Mouse (Mus musculus): ENCODE measurements around the gene Arhgef28. TPM values are rescaled to one million over a fixed set of nuclear protein-coding genes. Genes with fewer than 3 reads are reported as not detected.

The Arhgef28 gene
- polyA plus RNA-seq, 1 experiment from 2014 or later: 10.2 TPM

DNA sequence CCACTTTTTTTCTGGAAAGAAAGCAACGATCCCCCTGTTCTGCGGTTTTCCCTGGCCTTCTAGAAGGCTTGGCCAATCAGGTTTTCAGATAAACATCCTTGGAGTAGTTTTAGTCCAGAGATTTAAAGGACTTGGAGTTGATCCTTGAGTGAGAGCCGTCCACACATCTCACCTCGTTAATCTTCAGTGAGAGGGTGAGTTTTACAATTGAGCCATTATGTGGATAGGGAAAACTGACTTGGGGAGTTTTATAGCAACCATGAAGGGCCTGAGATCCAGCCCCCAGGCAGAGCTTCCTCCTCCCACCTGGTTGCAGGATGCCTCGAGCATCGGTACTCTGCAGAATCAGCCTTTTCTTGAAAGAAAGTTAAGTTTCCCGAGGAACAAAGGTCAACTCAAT lies 318.7 kb downstream of the Arhgef28 start:
- DNase-seq (ENCODE audit: low spot score): no peak
- no peaks in the 10 kb centered on the region for H3K36me3 ChIP-seq
- no peaks in the 10 kb centered on the region for H3K27me3 ChIP-seq (ENCODE audit: insufficient read depth, poor library complexity, severe bottlenecking)
- WGBS: 52% methylated on average over 7 of the region's 7 CpGs
- H3K4me3 ChIP-seq: no peak overlapping the region
- H3K27ac ChIP-seq: no peak overlapping the region
- peaks cover 14% of the 10 kb centered on the region; the same call in 1 of the 2 replicates for H3K4me1 ChIP-seq
- H3K9me3 ChIP-seq: no peaks in the 10 kb centered on the region

DNA sequence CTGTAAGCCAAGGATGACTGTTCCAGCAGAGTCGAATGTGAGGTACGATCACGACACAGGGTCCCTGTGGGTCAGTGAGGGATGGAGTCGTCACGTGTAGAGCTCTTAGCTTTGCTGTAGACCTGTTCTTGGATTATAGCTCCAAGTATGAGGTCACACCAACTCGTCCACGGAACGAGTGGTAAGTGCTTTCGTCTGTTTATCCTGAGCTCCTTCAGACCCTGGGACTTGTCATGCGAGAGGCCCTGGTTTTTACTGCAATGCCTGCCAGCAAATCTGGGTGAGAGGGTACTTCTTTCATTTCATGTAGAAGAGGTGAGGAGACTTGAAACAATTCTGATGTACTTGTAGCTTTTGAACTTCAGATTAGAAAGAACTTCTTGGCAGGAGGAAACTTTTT lies 322.6 kb downstream of the Arhgef28 start:
- whole genome bisulfite sequencing: 68% methylated on average over 10 of the region's 10 CpGs
- Histone ChIP-seq H3K4me1 (peaks cover 14% of the 10 kb centered on the region; the same call in 1 of the 2 replicates), H3K27ac (no peak overlapping the region), H3K4me3 (no peak overlapping the region), H3K27me3 (ENCODE audit: insufficient read depth, poor library complexity, severe bottlenecking) (no peaks in the 10 kb centered on the region), H3K36me3 (no peaks in the 10 kb centered on the region), H3K9me3 (no peaks in the 10 kb centered on the region)
- no peak for DNase-seq (ENCODE audit: low spot score)

DNA sequence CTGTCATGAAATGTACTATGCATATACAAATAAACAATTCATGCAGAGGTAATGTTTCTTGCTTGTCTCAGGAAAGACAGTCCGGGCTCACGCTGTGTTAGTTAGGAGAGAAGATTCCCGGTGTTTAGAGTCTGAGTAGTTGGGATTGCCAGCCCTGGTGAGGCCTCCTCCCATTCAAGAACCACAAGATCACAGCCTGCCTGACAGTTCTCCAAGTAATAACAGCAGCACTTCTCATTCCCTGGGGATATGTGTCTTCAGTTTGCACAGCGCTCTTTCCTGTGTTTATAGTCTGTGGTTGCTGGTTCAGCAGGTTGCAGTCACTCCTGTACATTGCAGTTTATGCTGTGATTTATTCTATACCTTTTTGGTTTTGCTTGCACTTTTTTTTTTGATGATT lies 329.8 kb downstream of the Arhgef28 start:
- 74% methylated on average over 4 of the region's 4 CpGs for WGBS
- peaks cover 11% of the 10 kb centered on the region for H3K4me1 ChIP-seq
- H3K27ac ChIP-seq: no peak overlapping the region
- DNase-seq (ENCODE audit: low spot score): no peak
- H3K27me3 ChIP-seq (ENCODE audit: insufficient read depth, poor library complexity, severe bottlenecking): no peaks in the 10 kb centered on the region
- H3K9me3 ChIP-seq: no peaks in the 10 kb centered on the region
- no peak overlapping the region for H3K4me3 ChIP-seq
- H3K36me3 ChIP-seq: no peaks in the 10 kb centered on the region

DNA sequence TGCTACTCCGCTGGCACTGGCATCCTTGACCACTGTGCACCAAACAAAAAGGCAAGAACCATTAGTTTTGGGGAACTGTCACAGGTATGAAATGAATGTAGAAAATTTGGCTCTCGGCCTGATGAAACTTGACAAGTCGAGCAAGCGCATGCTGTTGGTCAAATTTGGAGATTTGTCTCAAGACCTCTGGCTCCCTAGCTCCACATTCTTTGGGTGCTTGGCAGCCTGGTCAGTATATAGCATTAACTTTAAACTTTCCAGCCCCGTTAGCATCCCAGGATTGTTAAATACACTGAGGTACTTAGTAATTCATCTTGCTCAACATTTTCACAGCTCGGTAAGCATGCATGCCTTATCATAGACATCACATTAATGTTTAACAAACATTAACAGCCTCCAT lies 330.2 kb downstream of the Arhgef28 start:
- H3K9me3 ChIP-seq: no peaks in the 10 kb centered on the region
- WGBS: 79% methylated on average over 6 of the region's 6 CpGs
- no peaks in the 10 kb centered on the region for H3K36me3 ChIP-seq
- H3K27me3 ChIP-seq (ENCODE audit: insufficient read depth, poor library complexity, severe bottlenecking): no peaks in the 10 kb centered on the region
- no peak overlapping the region for H3K27ac ChIP-seq
- H3K4me3 ChIP-seq: no peak overlapping the region
- peaks cover 11% of the 10 kb centered on the region for H3K4me1 ChIP-seq
- DNase-seq (ENCODE audit: low spot score): no peak

DNA sequence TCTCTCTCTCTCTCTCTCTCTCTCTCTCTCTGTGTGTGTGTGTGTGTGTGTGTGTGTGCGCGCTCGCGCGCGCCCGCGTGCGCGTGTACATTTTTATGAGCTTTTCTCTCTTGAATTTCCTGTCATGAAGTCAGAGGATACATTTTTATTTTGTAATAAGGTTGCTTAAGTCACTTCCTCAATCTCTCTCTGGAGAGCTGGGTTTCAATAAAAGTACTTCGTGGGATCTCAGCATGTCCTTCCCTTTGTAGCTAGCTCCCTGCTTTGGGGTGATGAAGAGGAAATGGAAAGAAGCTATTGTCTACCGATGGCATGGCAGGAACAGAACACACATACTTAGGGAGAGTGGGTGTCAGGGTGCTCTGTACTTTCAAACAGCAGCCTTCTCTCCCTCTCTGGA lies 336.8 kb downstream of the Arhgef28 start:
- H3K4me3 ChIP-seq: no peak overlapping the region
- peaks cover 8% of the 10 kb centered on the region for H3K4me1 ChIP-seq
- no peaks in the 10 kb centered on the region for H3K36me3 ChIP-seq
- no peak overlapping the region for H3K27ac ChIP-seq
- H3K9me3 ChIP-seq: no peaks in the 10 kb centered on the region
- DNase-seq (ENCODE audit: low spot score): no peak
- no peaks in the 10 kb centered on the region for H3K27me3 ChIP-seq (ENCODE audit: insufficient read depth, poor library complexity, severe bottlenecking)
- 87% methylated on average over 12 of the region's 12 CpGs for WGBS

DNA sequence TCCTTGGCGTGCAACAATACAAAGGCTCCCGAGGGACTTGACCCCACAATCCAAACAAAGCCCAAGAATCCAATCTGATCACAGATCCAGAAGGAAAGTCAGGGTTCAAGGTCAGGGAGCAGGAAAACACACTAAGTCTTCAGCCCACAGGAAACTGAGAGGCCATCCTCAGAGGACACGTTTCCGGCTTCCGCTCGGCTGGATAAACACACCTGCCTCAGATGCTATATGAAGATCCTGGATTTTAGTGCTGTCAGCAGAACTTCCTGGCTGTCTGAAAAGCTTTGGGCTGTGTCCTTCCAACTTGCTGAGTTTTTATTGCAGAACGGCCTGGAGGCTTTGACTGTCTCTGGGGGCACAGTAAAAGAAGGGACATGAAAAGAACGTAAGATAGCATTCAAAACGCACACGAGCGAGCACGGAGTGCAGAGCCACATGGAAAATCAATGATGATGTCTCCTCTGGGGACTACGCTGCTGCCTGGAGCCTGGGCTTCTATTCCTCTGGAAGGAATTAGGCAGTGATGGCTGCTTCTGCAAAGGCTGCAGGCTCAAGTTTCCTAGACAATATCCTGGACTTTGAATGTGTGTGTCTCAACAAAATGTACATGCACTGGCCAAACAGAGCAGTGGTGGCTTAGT lies 338.8 kb downstream of the Arhgef28 start:
- Histone ChIP-seq H3K4me1 (peaks cover 8% of the 10 kb centered on the region; the same call in 1 of the 2 replicates), H3K27me3 (ENCODE audit: insufficient read depth, poor library complexity, severe bottlenecking) (no peaks in the 10 kb centered on the region), H3K9me3 (no peaks in the 10 kb centered on the region), H3K27ac (0 out of 2 replicates have a peak overlapping the region, but pooled peaks have one; percentile 17), H3K36me3 (no peaks in the 10 kb centered on the region), H3K4me3 (no peak overlapping the region)
- WGBS: 62% methylated on average over 13 of the region's 13 CpGs
- no peak for DNase-seq (ENCODE audit: low spot score)

DNA sequence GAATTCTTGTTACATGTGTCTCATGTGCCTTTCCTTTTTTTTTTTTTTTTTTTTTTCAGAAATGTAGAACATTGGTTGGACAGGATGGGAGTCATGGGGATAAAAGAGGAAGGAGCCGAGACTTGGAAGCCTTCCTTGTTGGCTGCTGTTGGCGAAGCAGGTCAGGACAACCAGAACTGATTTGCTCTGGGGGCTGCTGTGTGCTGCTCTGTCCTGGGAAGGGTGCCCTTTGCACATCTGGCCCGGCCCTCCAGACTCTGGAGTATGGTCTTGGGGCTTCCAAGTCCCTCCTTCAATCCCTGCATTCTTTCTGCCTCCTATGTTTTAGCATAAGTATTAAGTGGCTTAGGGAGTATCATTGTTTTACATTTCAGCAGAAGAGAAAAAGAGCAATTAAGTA lies 347.2 kb downstream of the Arhgef28 start:
- H3K4me3 ChIP-seq: no peak overlapping the region
- no peak overlapping the region for H3K27ac ChIP-seq
- WGBS: 81% methylated on average over 3 of the region's 3 CpGs
- H3K4me1 ChIP-seq: peaks cover 18% of the 10 kb centered on the region
- no peaks in the 10 kb centered on the region for H3K27me3 ChIP-seq (ENCODE audit: insufficient read depth, poor library complexity, severe bottlenecking)
- no peaks in the 10 kb centered on the region for H3K9me3 ChIP-seq
- DNase-seq (ENCODE audit: low spot score): no peak
- no peaks in the 10 kb centered on the region for H3K36me3 ChIP-seq

DNA sequence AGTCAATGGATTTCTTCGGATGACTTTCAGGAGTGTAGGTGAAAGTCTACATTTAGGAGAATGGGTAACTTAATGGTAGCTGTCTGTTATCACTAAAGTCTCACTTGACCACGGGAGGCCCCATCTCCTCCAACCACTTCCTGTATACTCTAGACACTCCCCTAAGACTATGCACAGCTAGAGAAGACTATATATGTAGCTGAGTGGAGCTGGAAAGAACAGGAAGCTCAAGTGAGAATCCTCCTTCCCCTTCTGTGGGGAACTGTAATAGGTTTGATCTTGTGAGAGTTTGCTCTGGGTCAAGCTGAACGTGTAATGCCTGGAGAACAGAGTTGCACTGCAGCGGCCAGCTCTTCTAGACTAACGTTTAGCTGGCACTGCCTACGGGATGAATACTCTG lies 348.4 kb downstream of the Arhgef28 start:
- Histone ChIP-seq H3K36me3 (no peaks in the 10 kb centered on the region), H3K27ac (no peak overlapping the region), H3K9me3 (no peaks in the 10 kb centered on the region), H3K4me1 (peaks cover 25% of the 10 kb centered on the region), H3K4me3 (no peak overlapping the region), H3K27me3 (ENCODE audit: insufficient read depth, poor library complexity, severe bottlenecking) (no peaks in the 10 kb centered on the region)
- WGBS: 71% methylated on average over 6 of the region's 6 CpGs
- no peak for DNase-seq (ENCODE audit: low spot score)

DNA sequence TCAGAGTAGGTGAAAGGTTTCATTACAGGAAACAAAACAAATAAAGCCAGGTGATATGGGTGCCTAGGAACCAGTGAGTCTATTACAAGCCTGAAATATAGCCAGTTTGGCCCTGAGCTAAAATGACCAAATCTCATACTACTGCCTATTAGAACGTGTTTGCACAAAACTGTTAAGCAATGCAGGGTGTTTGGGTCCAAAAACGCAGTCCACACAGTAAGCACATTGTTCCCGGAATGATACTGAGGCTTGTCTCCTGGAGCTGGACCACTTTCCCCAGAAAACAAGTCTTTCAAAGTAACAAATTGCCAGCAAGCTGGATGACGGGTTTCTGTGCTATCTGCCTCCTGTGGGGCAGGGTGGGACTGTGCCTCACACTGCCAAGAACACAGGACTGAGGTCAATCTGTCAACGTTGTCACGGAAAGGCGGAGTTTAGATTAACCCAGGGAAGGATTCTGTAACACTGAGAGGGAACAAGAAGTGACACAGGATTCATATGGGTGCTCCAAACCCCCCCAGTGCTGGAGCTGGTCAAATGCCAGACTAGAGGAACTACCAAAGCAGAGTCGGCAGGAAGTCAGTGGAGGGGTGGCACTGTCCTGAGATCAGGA lies 352.8 kb downstream of the Arhgef28 start:
- Histone ChIP-seq H3K9me3 (no peaks in the 10 kb centered on the region), H3K4me3 (no peak overlapping the region), H3K36me3 (no peaks in the 10 kb centered on the region), H3K27me3 (ENCODE audit: insufficient read depth, poor library complexity, severe bottlenecking) (no peaks in the 10 kb centered on the region), H3K4me1 (peaks cover 22% of the 10 kb centered on the region), H3K27ac (no peak overlapping the region)
- WGBS: 44% methylated on average over 8 of the region's 8 CpGs
- DNase-seq (ENCODE audit: low spot score): no peak

Other genes with a start within 250 kb of the Arhgef28 start
- gene Utp15, start 56.6 kb upstream of the Arhgef28 start, polyA plus RNA-seq (2016; fragmentation: Nextera tagmentation; extraction: Ambion mirVana): 25.1 and 32.1 TPM in 2 replicates
- gene Ankra2, start 56.6 kb upstream of the Arhgef28 start, polyA plus RNA-seq (2016; fragmentation: Nextera tagmentation; extraction: Ambion mirVana): 14.8 and 16.3 TPM in 2 replicates
- gene Gm21976, start 73.4 kb upstream of the Arhgef28 start, polyA plus RNA-seq (2016; fragmentation: Nextera tagmentation; extraction: Ambion mirVana): not detected in 2 replicates
- 512 and 641 TPM in 2 replicates for gene Btf3, start 110.6 kb upstream of the Arhgef28 start, polyA plus RNA-seq (2016; fragmentation: Nextera tagmentation; extraction: Ambion mirVana)
- 0.10 and 0.16 TPM in 2 replicates for gene Foxd1, start 147.8 kb upstream of the Arhgef28 start, polyA plus RNA-seq (2016; fragmentation: Nextera tagmentation; extraction: Ambion mirVana)

Data from heart, embryonic 10.5 days (tissue).